Mouse (Mus musculus): ENCODE measurements around the gene Bche.

DNA sequence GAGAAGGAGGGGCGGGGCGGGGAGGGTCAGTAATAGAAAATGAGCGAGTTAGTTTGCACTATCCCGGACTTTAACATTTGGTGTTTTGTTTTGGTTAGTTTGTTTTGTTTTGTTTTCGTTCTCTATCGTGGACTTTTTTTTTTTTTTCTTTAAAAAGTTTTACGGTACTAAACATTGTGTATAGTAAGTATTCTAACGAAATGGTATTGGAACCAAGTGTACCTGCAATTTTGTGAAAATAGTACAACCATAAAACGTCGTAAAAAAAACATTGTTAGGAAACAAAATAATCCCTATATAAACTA, at the start of gene Bche:
- TF ChIP-seq CTCF (IDR thresholded peaks at IDR 0.05; ENCODE audit: low read depth) (no peak), EP300 (IDR thresholded peaks at IDR 0.05; ENCODE audit: low read depth) (no peak)
